Mouse (Mus musculus): Measurements from ENCODE around the gene Trpc1. TPM values are rescaled to one million over a fixed set of nuclear protein-coding genes. Genes with fewer than 3 reads are reported as not detected.

The Trpc1 gene
- polyA plus RNA-seq, 1 experiment from 2014 or later: 1.4 TPM

- no peak overlapping the region for H3K4me3 ChIP-seq
- H3K4me1 ChIP-seq: peaks cover 12% of the 10 kb centered on the region; the same call in 1 of the 2 replicates
- H3K27me3 ChIP-seq (ENCODE audit: low read depth, poor library complexity, severe bottlenecking): no peaks in the 10 kb centered on the region
- WGBS: 84% methylated on average over 10 of the region's 10 CpGs
- H3K27ac ChIP-seq: no peak overlapping the region
- no peaks in the 10 kb centered on the region for H3K9me3 ChIP-seq (replicated peaks)
- no peak for DNase-seq (ENCODE audit: low spot score)
- H3K36me3 ChIP-seq: no peaks in the 10 kb centered on the region
Observed at GRCm38 (mm10) chr9:95664290-95664989, 85.7 kb downstream of the Trpc1 start.

DNA sequence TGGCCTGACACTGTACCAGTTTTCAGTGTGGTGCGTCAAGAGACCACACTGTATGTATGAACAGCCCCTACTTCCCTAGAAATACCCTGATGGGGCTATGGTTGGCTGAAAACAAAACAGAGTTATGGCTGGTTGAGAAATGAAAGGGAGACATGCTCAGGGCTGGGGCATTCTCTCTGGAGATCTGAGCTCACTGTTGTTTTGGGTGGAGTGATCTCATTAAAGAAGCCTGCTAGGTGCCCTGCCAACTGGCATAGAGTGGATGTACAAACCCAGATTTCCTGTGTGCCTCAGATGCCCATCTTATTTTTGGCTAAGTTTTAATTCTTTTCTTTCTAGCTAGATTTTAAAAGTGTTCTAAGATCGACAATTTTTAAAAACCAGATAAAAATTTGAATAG lies 92.2 kb downstream of the Trpc1 start:
- Histone ChIP-seq H3K4me1 (no peaks in the 10 kb centered on the region), H3K27ac (no peak overlapping the region), H3K4me3 (no peak overlapping the region), H3K36me3 (no peaks in the 10 kb centered on the region), H3K27me3 (ENCODE audit: low read depth, poor library complexity, severe bottlenecking) (no peaks in the 10 kb centered on the region), H3K9me3 (replicated peaks) (no peaks in the 10 kb centered on the region)
- WGBS: 91% methylated on average over 2 of the region's 2 CpGs
- DNase-seq (ENCODE audit: low spot score): no peak

Other genes starting within 250 kb of the Trpc1 start
- gene U2surp, start 238.4 kb downstream of the Trpc1 start, polyA plus RNA-seq (2016; fragmentation: Nextera tagmentation; extraction: Ambion mirVana): 124 and 130 TPM in 2 replicates
- gene Paqr9, start 190.7 kb downstream of the Trpc1 start, polyA plus RNA-seq (2016; fragmentation: Nextera tagmentation; extraction: Ambion mirVana): 0.09 and 0.10 TPM in 2 replicates
- 7.0 and 7.1 TPM in 2 replicates for gene Pcolce2, start 112.8 kb downstream of the Trpc1 start, polyA plus RNA-seq (2016; fragmentation: Nextera tagmentation; extraction: Ambion mirVana)
- 2.8 and 2.9 TPM in 2 replicates for gene Pls1, start 94.9 kb upstream of the Trpc1 start, polyA plus RNA-seq (2016; fragmentation: Nextera tagmentation; extraction: Ambion mirVana)
- gene Atr, start 107.2 kb upstream of the Trpc1 start, polyA plus RNA-seq (2016; fragmentation: Nextera tagmentation; extraction: Ambion mirVana): 18.7 and 22.6 TPM in 2 replicates
- gene Xrn1, start 204.4 kb upstream of the Trpc1 start, polyA plus RNA-seq (2016; fragmentation: Nextera tagmentation; extraction: Ambion mirVana): 17.0 and 20.0 TPM in 2 replicates